Mouse (Mus musculus) forebrain, embryonic 13.5 days (tissue): Measurements from ENCODE around the gene Slc35b2. TPM values are rescaled to one million over a fixed set of nuclear protein-coding genes. Genes with fewer than 3 reads are reported as not detected.

ENCODE experiments used
- ATAC-seq: fragments of 200-750 bp; cut with Nextera tagmentation; 2 replicates; pipeline ENCODE4 v1.8.0; 2017
- H3K27ac ChIP-seq: fragments of 300-500 bp; sonication (generic); 2 replicates; pipeline ENCODE4 v1.5.1; 2015; ENCODE audit warnings: inconsistent platforms, mild to moderate bottlenecking, moderate library complexity
- H3K27me3 ChIP-seq: fragments of 300-500 bp; sonication (generic); 2 replicates; pipeline ENCODE4 v1.6.1; 2015; ENCODE audit warnings: mild to moderate bottlenecking, inconsistent platforms
- H3K36me3 ChIP-seq: fragments of 300-500 bp; sonication (generic); 2 replicates; pipeline ENCODE4 v1.6.1; 2015; ENCODE audit warnings: mild to moderate bottlenecking, inconsistent platforms; ENCODE audit not compliant: poor library complexity, severe bottlenecking
- H3K4me1 ChIP-seq: fragments of 300-500 bp; sonication (generic); 2 replicates; pipeline ENCODE4 v1.6.1; 2015; ENCODE audit warnings: inconsistent platforms
- H3K4me2 ChIP-seq: fragments of 300-500 bp; sonication (generic); 2 replicates; pipeline ENCODE4 v1.6.1; 2015; ENCODE audit warnings: inconsistent platforms, mild to moderate bottlenecking, moderate library complexity
- H3K4me3 ChIP-seq: fragments of 300-500 bp; sonication (generic); 2 replicates; pipeline ENCODE4 v1.5.1; 2015; ENCODE audit warnings: mild to moderate bottlenecking, inconsistent platforms
- H3K9ac ChIP-seq: fragments of 300-500 bp; sonication (generic); 2 replicates; pipeline ENCODE4 v1.6.1; 2015; ENCODE audit warnings: mild to moderate bottlenecking, inconsistent platforms
- H3K9me3 ChIP-seq: fragments of 300-500 bp; sonication (generic); replicated peaks from 2 replicates; pipeline ENCODE4 v1.6.1; 2016; ENCODE audit warnings: inconsistent platforms
- WGBS: fragments of 180-500 bp; shearing (Covaris S2); methylation state at CpG from one replicate; pipeline ENCODE4 v1.1.7; 2015; 5-methylcytosine and 5-hydroxymethylcytosine counted together
- polyA plus RNA-seq: library from polyadenylated mRNA; unstranded; fragments of >200 nt; fragmentation: Nextera tagmentation; extraction: Ambion mirVana; gene quantifications from 2 replicates; pipeline ENCODE4 v1.2.1, GENCODE M21; 2015

Slc35b2 gene
- polyA plus RNA-seq, 1 experiment from 2014 or later: 89.1 TPM

- Histone ChIP-seq H3K27me3 (no peaks in the 10 kb centered on the region), H3K9me3 (no peaks in the 10 kb centered on the region), H3K4me2 (no peak overlapping the region), H3K36me3 (peaks cover 63% of the 10 kb centered on the region), H3K27ac (no peak overlapping the region; the same call in 1 of the 2 replicates), H3K4me3 (no peak overlapping the region), H3K4me1 (peaks cover 68% of the 10 kb centered on the region), H3K9ac (no peak overlapping the region; the same call in 1 of the 2 replicates)
- ATAC-seq: no peak
- 87% methylated on average over 12 of the region's 12 CpGs for WGBS
Measured at GRCm38 (mm10) chr17:45568990-45569389, 5.3 kb downstream of the Slc35b2 start.

- no peak overlapping the region for H3K4me3 ChIP-seq
- H3K36me3 ChIP-seq: peaks cover 63% of the 10 kb centered on the region
- H3K4me1 ChIP-seq: peaks cover 71% of the 10 kb centered on the region
- no peaks in the 10 kb centered on the region for H3K9me3 ChIP-seq
- no peak overlapping the region for H3K9ac ChIP-seq
- H3K4me2 ChIP-seq: no peak overlapping the region
- ATAC-seq: no peak
- H3K27ac ChIP-seq: no peak overlapping the region
- 85% methylated on average over 4 of the region's 4 CpGs for WGBS
- H3K27me3 ChIP-seq: no peaks in the 10 kb centered on the region
Measured at GRCm38 (mm10) chr17:45569999-45570398, 6.3 kb downstream of the Slc35b2 start.

DNA sequence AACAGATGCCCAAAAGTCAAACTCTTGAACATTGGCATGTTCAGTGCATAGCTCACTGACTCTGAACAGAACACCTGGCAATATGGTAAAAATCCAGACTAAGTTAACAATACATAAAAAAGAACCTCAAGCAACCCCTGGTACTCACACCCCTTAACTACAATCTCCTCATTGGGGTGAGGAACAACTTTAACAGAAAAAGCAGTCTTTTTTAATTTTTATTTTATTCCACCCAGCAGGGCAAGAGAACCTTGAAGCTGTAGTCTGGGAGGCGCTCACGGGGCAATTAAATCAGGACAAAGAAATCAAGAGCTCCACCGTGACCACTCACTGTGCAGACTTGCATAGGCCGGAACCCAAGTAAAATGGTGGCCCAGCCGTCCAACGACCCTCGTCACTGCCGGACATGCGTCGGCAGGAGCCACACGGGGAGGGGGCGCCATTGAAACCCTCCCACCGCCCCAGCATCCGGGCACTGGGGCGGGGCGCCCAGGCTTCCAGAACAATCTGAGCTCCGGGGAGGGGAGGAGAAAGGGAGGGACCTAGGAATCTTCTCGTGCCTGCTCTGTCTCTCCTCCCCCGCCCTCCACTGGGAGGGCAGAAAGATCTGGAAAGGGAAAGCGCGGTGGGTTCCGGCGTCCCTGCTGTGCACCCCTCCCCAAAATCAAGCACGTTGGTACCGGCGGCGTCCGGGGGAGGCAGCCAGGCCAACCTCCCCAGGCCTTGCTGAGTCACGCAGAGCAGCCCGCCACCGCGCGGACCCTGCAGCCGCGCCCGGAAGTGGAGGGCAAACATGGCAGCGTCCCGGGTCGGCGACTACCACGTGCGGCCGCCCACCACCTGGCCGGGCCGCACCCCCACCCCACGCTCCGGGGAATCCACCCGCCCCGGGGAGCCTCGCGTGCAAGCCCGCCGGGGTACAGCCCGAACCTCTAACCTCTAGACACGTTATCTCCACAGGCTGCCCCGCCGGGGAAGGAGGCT lies 8.7 kb downstream of the Slc35b2 start:
- Histone ChIP-seq H3K9me3 (no peaks in the 10 kb centered on the region), H3K27me3 (no peaks in the 10 kb centered on the region), H3K9ac (peak overlapping the region; percentile 99), H3K27ac (peak overlapping the region; percentile 99), H3K36me3 (peaks cover 43% of the 10 kb centered on the region), H3K4me3 (peak overlapping the region; percentile 99), H3K4me1 (peaks cover 57% of the 10 kb centered on the region), H3K4me2 (peak overlapping the region; percentile 91)
- peak; percentile 56 for ATAC-seq
- under 1% methylated on average over 55 of the region's 57 CpGs for WGBS

GRCm38 (mm10) chr17:45573087-45573779 lies 9.6 kb downstream of the Slc35b2 start, which contains the start of gene Hsp90ab1:
TSS of gene Hsp90ab1 (minus strand) at chr17:45573271.
- H3K27me3 ChIP-seq: no peaks in the 10 kb centered on the region
- H3K4me1 ChIP-seq: peaks cover 51% of the 10 kb centered on the region

DNA sequence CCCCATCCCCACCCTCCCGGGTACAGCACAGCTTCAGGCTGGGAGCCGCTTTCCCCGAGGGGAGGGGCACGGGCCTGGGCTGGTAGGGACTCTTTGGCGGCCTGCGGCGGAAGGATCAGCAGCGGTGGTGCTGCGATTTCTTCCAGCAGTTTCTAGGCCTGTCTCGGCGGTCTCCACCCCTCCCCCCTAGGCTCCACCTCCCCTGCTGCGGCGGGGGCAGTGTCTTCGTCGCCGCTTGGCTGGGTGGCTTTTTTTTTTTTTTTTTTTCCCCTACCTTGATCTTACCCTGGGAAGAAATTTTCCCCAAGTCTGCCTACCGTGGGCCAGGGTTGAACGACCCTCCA lies 10.1 kb downstream of the Slc35b2 start:
- peak overlapping the region; percentile 99 for H3K9ac ChIP-seq
- H3K9me3 ChIP-seq: no peaks in the 10 kb centered on the region
- ATAC-seq: peak; percentile 67
- WGBS: 0% methylated on average over 18 of the region's 18 CpGs
- no peaks in the 10 kb centered on the region for H3K27me3 ChIP-seq
- H3K4me1 ChIP-seq: peaks cover 45% of the 10 kb centered on the region
- peak overlapping the region; percentile 99 for H3K4me3 ChIP-seq
- peak overlapping the region; percentile 99 for H3K27ac ChIP-seq
- H3K36me3 ChIP-seq: peaks cover 30% of the 10 kb centered on the region
- H3K4me2 ChIP-seq: peak overlapping the region; percentile 91

More at GRCm38 (mm10) chr17:45573087-45573779, 9.6 kb downstream of the Slc35b2 start, which contains the start of gene Hsp90ab1:
- peaks cover 35% of the 10 kb centered on the region for H3K36me3 ChIP-seq
- peak within 1 kb of the TSS; percentile 91 for H3K4me2 ChIP-seq
- WGBS: under 1% methylated on average over 40 of the region's 41 CpGs
- peak within 1 kb of the TSS; percentile 99 for H3K27ac ChIP-seq
- ATAC-seq: peak; percentile 81
- H3K4me3 ChIP-seq: peak within 1 kb of the TSS; percentile 99
- no peaks in the 10 kb centered on the region for H3K9me3 ChIP-seq
- peak within 1 kb of the TSS; percentile 99 for H3K9ac ChIP-seq

DNA sequence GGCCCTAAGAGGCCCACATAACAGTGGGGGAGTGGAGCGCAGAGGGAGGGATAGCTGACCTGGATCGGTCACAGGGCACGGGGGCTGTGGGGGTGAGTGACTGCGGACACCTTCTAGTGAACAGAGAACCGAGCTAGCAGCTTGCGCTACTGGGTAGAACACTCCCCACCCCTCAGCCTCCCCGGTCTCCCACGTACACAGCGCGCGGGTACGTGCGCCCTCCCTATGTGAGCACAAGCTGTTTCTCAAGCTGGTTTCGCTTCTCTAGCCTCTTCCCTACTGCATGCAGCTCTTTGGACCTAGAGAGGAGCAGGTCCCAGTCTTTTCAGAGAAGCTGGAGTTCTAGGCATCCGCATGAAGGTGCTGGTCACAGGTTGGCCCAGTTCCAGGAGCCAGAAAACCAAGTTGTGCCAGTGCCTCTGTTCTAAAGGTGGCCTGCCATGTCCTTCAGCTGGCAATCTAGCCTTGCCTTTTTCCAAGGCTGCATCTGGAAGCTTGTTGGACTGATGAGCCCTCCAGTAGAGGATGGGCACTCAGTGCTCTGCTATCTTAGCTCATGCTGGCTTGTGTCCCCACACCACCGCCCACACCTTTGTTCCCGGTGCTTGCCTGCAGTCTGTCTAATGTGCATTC lies 10.6 kb downstream of the Slc35b2 start:
- Histone ChIP-seq H3K4me3 (peak overlapping the region; percentile 99), H3K27me3 (no peaks in the 10 kb centered on the region), H3K4me2 (peak overlapping the region; percentile 91), H3K27ac (peak overlapping the region; percentile 99), H3K36me3 (peaks cover 25% of the 10 kb centered on the region), H3K9me3 (no peaks in the 10 kb centered on the region), H3K4me1 (peaks cover 41% of the 10 kb centered on the region), H3K9ac (peak overlapping the region; percentile 99)
- WGBS: under 1% methylated on average over 13 of the region's 17 CpGs
- peak; percentile 72 for ATAC-seq

- no peak overlapping the region for H3K4me3 ChIP-seq
- ATAC-seq: no peak
- 91% methylated on average over 8 of the region's 8 CpGs for WGBS
- no peaks in the 10 kb centered on the region for H3K9me3 ChIP-seq
- H3K4me2 ChIP-seq: peak overlapping the region; percentile 91
- peaks cover 14% of the 10 kb centered on the region for H3K36me3 ChIP-seq
- H3K27ac ChIP-seq: no peak overlapping the region
- peaks cover 31% of the 10 kb centered on the region for H3K4me1 ChIP-seq
- H3K27me3 ChIP-seq: no peaks in the 10 kb centered on the region
- no peak overlapping the region for H3K9ac ChIP-seq
Measured at GRCm38 (mm10) chr17:45575123-45575897, 11.6 kb downstream of the Slc35b2 start.

DNA sequence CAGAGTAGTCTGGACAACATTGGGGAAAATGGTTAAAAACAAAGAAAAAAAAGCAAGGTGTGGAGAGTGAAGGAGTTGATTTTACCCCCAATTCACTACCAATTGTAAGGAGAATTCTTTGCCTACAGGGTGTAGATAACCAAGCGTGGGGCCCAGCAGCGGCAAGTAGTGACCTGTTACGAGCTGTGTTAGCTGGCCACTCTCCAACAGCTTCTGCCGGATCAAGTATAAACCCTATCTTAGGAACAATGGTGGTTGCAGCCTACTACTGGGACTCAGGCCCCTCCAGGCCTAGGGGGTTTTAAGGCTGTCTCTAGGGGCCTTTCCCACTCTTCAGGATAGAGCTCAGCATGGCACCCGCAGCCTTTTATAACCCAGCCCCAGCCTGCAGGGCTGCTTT lies 14.6 kb downstream of the Slc35b2 start:
- Histone ChIP-seq H3K4me3 (no peak overlapping the region), H3K36me3 (no peaks in the 10 kb centered on the region), H3K9ac (no peak overlapping the region), H3K27me3 (no peaks in the 10 kb centered on the region), H3K4me1 (peaks cover 18% of the 10 kb centered on the region), H3K4me2 (no peak overlapping the region), H3K9me3 (no peaks in the 10 kb centered on the region), H3K27ac (no peak overlapping the region)
- WGBS: 59% methylated on average over 5 of the region's 5 CpGs
- no peak for ATAC-seq

DNA sequence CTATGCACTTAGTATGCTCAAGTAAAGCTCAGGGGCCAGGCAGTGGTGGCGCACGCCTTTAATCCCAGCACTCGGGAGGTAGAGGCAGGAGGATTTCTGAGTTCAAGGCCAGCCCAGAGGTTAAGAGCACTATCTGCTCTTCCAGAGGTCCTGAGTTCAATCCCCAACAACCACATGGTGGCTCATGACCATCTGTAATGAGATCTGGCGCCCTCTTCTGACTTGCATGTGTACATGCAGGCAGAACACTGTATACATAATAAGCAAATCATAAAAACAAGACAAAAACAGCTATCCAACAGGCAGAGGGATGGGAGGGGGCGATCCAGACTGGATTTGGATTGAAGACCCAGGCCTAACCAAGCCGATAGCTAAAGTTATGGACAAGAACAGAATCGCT lies 15.2 kb downstream of the Slc35b2 start:
- H3K27ac ChIP-seq: no peak overlapping the region
- peaks cover 18% of the 10 kb centered on the region for H3K4me1 ChIP-seq
- no peaks in the 10 kb centered on the region for H3K27me3 ChIP-seq
- no peaks in the 10 kb centered on the region for H3K9me3 ChIP-seq
- H3K9ac ChIP-seq: no peak overlapping the region
- no peak overlapping the region for H3K4me3 ChIP-seq
- WGBS: 73% methylated on average over 7 of the region's 7 CpGs
- H3K4me2 ChIP-seq: no peak overlapping the region
- H3K36me3 ChIP-seq: no peaks in the 10 kb centered on the region
- ATAC-seq: no peak

GRCm38 (mm10) chr17:45579554-45579953 lies 15.9 kb downstream of the Slc35b2 start:
- 88% methylated on average over 4 of the region's 4 CpGs for WGBS
- no peak overlapping the region for H3K27ac ChIP-seq
- H3K4me1 ChIP-seq: peaks cover 17% of the 10 kb centered on the region
- H3K9me3 ChIP-seq: no peaks in the 10 kb centered on the region
- no peaks in the 10 kb centered on the region for H3K27me3 ChIP-seq
- H3K9ac ChIP-seq: no peak overlapping the region
- H3K36me3 ChIP-seq: no peaks in the 10 kb centered on the region
- no peak for ATAC-seq
- H3K4me3 ChIP-seq: no peak overlapping the region
- H3K4me2 ChIP-seq: no peak overlapping the region

DNA sequence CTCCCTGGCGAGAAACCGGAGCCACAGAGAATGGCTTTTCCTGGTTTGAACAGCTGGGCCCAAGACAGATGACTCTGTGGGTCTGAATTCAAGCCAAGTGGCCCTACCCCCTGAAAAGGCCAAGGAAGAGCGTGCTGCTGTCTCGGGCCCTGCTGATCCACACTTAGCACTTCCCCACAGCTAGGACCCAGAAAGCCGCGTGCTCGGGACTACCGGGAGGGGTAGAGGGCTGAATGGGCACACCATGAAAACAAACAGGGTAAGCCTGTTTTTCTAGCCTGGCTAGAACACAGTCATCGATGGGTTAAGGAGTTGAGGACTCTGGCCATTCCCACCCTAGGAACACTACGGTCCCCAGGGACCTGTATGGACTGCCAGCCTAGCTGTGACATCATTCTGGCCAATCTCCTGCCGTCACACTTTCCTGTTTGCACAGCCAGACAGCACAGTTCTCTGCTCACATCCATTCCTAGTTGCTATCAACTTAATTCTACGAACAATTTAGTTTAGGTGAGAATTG lies 17.3 kb downstream of the Slc35b2 start:
- Histone ChIP-seq H3K9me3 (no peaks in the 10 kb centered on the region), H3K27ac (peak overlapping the region; percentile 14; the same call in 1 of the 2 replicates), H3K4me2 (no peak overlapping the region), H3K4me3 (no peak overlapping the region), H3K36me3 (no peaks in the 10 kb centered on the region), H3K9ac (0 out of 2 replicates have a peak overlapping the region, but pooled peaks have one; percentile 6), H3K27me3 (no peaks in the 10 kb centered on the region), H3K4me1 (peaks cover 14% of the 10 kb centered on the region)
- no peak for ATAC-seq
- 50% methylated on average over 12 of the region's 12 CpGs for WGBS
